Mouse (Mus musculus): ENCODE results near the gene Slc6a21.
A peak's percentile ranks its signal among the peaks of the same experiment; 100 is the strongest.

Slc6a21 gene

DNA sequence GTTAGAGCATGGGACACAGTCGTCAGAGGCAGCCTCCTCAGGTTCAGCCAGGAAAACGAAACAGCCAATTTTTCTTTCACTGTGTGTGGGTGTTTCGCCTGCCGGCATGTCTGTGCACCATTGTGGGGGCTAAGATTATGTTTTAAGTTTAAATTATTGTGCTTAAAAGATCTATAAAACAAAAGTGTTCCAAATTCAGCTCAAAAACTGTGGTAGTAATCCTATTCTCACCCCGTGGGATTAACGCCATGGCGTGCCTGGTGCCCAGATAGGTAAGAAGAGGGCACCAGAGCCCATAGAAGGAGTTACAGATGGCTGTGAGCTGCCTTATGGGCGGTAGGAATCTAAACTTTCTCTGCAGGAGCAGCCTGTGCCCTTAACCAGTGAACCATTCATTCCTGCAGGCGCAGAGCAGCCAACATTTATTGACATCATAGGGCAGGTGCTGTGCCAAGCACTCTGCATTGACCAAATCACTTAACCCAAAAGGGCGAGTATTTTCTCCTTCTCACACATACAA lies 37.9 kb downstream of the Slc6a21 start:
- DNase-seq (ENCODE audit: low read depth, low spot score) = no peak

DNA sequence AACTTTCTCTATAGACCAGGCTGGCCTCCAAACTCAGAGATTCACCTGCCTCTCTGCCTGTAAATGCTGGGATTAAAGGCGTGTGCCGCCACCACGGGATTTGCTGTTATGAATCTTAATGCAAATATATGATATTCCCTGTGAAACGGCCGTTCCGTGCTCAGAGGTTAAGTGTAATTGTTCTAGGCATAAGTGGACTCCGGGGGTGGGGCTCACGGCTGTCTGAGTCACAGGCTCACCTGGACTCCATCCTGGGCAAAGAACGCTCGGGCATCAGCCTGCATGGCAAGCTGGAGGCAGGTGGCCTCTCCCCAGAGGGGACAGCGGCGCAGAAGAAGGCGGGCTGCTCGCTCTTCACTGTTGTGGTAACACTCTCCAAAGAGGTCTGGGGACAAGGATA lies 39.2 kb downstream of the Slc6a21 start:
- DNase-seq (ENCODE audit: low read depth, low spot score) = no peak

DNA sequence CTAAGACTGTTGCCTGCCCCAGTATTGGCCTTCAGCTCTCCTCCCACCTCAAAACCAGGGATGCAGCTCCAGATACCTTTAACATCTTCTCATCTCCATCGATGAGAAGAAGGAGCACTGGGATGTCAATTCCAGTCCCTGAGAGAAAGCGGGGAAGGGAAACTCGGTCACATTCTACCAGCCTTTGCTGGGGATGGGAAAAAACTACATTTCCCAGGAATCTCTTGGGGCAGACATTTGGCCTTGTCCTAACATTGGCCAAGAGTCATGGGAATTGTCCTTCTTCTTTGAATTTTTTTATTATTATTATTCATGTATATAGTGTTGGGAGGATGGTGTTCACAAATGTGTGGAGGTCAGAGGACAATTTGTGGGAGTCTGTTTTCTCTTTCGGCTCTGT lies 44.9 kb downstream of the Slc6a21 start:
- no peak for DNase-seq (ENCODE audit: low read depth, low spot score)

DNA sequence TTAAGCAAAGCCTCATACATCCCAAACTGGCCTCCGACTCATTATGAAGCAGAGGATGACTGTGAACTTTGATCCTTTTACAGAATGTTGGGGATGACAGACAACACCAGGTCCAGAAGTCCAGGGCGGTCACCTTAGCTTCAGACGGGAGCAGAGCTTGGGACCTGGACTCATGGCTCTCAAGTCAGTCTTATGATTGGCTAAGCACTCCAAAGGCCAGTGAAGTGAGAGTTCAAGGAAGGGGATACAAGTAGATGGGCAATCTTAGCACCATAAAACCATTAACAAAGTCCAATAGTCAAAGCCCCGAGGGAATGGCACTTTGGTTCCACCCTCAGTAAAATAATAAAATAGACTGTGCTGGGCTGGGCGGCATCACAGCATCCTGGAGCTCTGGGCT lies 45.8 kb downstream of the Slc6a21 start:
- no peak for DNase-seq (ENCODE audit: low read depth, low spot score)

DNA sequence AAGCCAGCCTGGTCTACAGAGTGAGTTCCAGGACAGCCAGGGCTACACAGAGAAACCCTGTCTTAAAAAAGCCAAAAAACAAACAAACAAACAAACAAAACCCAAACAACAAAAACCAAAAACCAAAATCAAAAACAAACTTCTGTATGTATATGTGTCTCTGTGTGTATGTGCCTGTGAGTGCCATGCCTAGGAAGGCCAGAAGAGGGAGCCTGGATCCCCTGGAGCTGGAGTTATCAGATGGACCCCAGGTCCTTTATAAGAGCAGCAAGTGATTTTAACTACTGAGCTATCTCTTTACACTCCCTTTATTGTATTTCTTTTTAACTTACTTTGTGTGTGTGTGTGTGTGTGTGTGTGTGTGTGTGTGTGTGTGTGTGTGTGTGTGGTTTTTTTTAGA lies 48.5 kb downstream of the Slc6a21 start:
- no peak for DNase-seq (ENCODE audit: low read depth, low spot score)

DNA sequence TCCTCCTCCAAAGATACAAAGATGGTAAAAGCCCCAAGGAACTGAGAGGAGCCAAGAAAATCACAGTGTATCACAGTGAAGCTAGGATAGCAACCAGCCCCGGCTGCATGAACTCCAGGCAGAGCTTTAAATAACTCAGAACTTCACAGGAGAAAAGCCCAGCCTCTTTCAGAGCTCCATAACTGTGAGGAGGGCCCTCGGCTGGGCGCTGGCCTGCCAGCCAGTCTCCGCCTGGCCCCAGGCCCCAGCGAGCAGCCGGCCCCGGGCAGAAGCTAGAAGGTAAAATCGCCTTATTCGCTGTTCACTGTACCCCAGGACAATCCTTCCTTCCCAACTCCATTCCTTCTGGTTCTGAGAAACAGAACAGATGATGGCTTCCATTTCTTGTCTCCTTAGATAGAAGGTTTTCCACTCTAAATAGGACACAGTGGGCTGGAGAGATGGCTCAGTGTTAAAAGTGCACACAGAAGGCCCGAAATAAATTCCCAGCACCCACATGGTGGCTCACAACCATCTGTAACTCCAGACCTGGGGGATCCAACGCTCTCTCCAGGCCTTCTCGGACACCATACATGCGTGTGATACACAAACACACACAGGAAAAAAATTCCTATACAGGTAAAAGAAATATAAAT lies 51.6 kb downstream of the Slc6a21 start:
- no peak for DNase-seq (ENCODE audit: low read depth, low spot score)

DNA sequence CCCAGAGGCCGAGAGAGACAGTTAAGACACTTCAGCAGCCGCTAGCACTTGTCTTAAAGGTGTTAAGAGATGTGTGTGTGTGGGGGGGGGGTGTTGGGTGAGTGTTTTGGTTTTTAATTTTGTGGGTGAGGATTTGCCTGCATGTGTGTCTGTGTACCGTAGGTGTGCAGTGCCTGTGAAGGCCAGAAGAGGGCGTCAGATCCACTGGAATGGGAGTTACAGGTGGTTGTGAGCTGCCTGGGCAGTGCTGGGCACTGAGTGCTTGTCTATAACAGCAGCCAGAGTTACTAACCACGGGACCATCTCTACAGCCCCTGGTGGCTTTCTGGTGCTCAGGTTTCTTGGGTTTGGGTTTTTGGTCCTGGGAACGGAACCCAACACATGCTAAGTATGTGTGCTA lies 54.2 kb downstream of the Slc6a21 start:
- no peak for DNase-seq (ENCODE audit: low read depth, low spot score)

DNA sequence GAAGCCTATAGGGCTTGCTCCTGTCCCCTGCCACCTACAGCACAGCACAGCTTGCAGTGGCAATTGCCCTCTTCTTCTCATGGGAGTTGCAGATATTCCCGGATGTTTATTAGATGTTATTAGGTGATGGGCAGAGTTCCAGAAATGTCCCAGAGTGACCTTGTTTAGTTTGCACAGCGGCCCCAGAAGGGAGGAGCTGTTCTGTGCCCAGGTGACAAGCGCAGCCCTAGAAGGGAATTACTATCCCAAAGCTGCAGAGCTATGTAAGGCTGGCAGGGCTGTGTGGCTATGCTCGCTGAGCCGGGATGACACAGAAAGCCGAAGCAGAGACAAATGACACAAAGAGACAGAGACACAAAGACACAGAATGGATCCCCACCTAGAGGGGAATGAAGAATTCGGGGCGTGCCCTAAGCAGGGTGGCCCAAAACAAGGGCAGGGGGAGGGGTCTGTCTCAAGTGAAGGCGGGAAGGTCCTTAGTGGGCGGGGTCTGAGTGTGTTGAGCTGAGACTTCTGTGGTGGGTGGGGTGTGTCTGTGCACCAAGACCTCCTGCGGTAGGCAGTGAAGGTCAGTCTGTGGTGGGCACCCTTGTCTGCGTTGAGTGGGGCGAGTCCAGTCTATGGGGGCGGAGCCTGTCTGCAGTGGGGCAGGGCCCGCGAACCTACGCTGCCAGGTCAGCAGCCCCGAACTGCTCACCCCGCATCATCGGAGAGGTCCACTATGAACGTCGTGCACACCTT lies 55.5 kb downstream of the Slc6a21 start:
- peak; percentile 50 for DNase-seq (ENCODE audit: low read depth, low spot score)

DNA sequence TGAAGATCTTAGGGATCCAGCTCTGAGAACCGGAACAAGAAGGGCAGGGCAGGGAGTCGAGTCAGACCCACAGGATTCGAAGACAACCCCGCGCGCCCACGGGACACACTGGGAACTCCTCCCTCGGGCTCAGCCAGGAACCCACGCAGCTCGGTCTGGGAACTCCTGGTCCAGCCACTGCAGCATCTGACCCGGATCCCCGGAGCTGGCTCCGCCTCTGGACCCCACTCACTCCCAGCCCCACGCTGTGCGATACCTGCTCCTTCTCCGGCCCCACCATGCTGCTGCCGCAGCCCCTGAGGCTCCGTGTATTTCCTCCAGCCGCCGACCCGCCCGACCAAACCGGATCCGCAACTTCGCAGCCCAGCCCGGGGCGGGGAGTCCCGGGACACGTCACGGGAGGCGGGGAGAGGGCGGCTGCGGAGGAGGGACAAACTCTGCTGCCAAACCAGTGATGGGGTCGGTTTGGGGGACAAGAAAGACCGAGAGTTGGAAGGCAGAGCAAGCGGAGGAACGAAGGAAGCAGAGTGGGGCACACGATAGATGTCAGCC lies 56.2 kb downstream of the Slc6a21 start, which contains the start of gene Trpm4:
Trpm4 (minus strand) TSS at position 350 of the 552 bp plus-strand sequence.
- peak; percentile 69 for DNase-seq (ENCODE audit: low read depth, low spot score)

DNA sequence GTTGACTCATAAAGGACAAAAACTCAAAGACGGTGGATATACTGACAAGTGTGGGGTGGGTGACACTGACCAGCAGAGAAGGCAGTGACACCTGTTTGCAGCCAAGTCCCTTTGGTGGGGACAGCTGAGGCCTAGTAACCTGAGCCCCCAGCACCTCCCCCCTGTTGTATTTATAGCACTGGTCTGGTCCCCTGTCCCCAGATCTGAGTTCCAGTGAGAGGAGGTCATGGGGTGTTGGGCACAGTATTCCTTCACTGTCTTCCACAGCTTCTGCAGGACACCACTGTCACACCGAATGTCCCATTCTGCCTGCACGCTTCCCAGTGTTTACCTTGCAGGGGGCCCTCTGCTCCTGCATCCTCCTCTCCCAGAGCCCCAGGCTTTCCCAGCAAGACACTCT lies 57.3 kb downstream of the Slc6a21 start:
- no peak for DNase-seq (ENCODE audit: low read depth, low spot score)

DNA sequence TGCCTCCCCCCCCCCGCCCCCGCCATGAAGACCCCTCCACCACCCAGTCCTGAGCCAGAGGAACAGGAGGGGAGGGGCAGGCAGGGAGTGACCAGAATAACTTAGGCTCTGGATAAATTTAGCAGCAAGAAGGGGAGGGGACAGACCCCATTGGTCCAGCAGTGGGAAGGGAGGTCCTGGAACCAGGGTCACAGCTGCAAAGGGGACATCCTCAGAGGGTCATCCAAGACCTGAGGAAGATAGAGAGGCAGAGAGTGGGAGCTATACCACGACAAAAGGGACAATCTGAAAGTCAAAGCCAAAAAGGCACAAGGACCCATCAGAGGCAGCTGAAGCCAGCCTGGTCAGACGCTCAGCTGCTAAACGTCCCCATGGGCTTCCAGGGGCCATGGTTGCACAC lies 57.7 kb downstream of the Slc6a21 start, which contains the start of gene Hrc:
Hrc (plus strand) TSS at position 235 of the 400 bp plus-strand sequence.
- DNase-seq (ENCODE audit: low read depth, low spot score) = no peak

DNA sequence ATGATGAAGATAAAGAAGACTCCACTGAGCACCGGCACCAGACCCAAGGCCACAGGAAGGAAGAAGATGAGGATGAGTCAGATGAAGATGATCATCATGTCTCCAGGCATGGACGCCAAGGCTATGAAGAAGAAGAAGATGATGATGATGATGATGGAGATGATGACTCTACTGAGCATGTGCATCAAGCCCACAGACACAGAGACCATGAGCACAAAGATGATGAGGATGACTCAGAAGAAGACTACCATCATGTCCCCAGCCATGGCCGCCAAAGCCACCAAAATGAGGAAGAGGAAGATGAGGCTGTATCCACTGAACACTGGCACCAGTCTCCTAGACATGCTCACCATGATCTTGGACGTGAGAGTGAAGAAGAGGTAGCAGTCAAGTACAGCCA lies 59.0 kb downstream of the Slc6a21 start:
- no peak for DNase-seq (ENCODE audit: low read depth, low spot score)

DNA sequence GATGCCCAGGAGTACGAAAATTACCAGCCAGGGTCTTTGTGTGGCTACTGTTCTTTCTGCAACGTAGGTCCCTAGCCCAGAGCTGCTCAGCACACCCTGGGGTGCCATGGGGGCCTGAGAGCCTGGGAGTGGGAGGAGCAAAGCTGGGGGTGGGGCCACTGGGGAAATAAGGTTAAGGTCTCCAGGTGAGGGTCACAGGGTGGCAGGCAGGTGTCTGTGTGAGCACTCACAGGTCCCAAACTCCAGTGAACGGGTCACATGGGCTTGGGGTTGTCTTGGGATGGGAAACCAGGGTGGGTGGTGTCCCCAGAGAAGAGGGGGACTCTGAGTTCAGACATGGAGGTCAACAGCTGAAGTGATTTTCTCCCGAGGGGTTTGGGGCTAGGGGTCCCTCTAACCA lies 60.2 kb downstream of the Slc6a21 start:
- no peak for DNase-seq (ENCODE audit: low read depth, low spot score)

DNA sequence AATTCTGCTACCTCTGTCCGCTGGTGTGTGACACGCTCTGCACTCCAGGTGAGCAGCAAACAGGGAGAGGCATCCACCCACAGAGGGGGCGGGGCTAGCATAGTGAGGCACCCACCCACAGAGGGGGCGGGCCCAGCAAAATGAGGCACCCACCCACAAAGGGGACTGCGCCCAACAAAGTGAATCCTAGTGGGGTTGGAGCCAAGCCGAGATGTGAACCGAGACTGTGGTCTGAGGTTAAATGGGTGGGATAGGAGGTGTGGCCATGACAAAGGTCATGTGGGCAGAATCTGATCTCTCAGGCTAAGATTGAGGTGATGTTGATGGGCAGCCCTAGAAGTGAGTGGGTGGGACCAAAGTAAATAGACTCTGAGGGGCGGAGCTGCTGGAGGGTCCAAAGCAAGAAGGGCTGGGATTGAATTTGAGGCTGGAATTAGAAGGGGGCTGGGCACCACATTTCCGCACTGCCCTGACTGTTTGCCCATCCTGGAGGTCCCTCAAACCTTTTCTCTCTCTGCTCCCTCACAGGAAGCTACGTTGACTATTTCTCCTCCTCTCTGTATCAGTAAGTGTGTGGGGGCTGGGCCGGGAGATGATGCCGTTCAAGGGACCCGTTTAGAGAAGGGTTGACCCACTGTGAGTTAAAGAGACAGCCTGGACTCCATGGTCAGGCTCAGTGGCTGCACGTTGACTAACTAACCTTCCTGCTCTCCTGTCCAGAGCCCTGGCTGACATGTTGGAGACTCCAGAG lies 61.0 kb downstream of the Slc6a21 start:
- no peak for DNase-seq (ENCODE audit: low read depth, low spot score)
